Mouse (Mus musculus): ENCODE data around the gene Coil. TPM values are rescaled to one million over a fixed set of nuclear protein-coding genes. Genes with fewer than 3 reads are reported as not detected.

The Coil gene
- total and polyA plus RNA-seq, 3 experiments, result 2.8 to 4.8 (median 4.8) TPM

DNA sequence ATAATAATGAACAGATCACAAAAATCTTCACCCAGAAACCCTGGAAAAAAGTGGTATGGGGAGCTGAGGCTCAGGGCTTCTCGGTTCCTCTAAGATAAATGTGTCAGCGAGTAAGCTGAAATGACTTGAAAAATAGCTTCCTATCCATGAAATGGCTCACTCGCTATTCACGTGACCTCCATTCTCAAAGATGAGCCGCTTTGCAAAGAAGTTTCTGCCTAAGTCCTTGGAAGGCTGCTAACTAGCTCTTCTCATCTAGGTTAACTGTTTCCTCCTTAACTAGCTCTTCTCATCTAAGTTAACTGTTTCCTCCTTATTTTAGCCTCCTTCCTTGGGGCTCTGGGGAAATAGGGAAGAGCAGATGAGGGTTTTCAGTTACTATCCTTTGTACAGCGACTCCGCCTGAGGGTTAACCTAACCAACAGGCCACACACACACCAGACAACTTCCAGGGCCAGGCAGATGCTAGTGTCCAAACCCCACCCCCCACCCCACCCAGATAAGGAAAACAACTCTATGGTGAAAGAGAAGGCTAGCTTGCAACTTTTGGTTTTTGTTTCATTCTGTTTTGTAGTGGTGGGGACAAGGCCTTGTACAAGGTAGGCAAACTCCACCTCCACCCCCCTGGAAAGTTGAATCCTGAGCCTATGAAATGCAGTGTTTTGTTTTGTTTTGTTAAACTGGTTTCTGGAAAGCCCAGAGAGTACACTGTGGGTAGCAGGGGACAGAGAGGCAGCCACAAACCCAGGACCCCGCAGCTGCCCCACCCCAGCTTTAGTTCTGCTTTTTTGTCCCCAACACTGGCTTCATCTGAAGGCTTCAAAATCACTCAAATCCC is 20.0 kb upstream of the Coil start:
- no peak overlapping the region for H3K4me3 ChIP-seq

GRCm38 (mm10) chr11:88950640-88951250 is 19.3 kb upstream of the Coil start:
- TF ChIP-seq EP300 (IDR thresholded peaks at IDR 0.05; ENCODE audit: insufficient read depth, low read depth, low read length), result no peak
- no peak for TF ChIP-seq POLR2A (IDR thresholded peaks at IDR 0.05; ENCODE audit: insufficient read depth, low read depth, low read length)
- no peak for TF ChIP-seq CTCF (IDR thresholded peaks at IDR 0.05)
- Histone ChIP-seq H3K4me3 (no peak overlapping the region), H3K27me3 (ENCODE audit: control insufficient read depth, insufficient read depth, low read length) (no peaks in the 10 kb centered on the region), H3K79me2 (replicated peaks; ENCODE audit: control insufficient read depth, insufficient read depth, low read length) (no peaks in the 10 kb centered on the region), H3K27ac (no peak overlapping the region), H3K4me1 (ENCODE audit: control insufficient read depth, insufficient read depth, low read length) (no peaks in the 10 kb centered on the region), H3K9ac (ENCODE audit: low read depth, low read length) (no peak overlapping the region), H3K36me3 (ENCODE audit: control insufficient read depth, insufficient read depth, low read length) (no peaks in the 10 kb centered on the region)
- WGBS, result 84% methylated on average over 13 of the region's 13 CpGs
- intact Hi-C loops (cut with DNase I), result loop anchor here (10.0 kb wide), 2 partner anchors 736 to 966 kb away; partner anchors contain the start of gene Dynll2
- no peak for DNase-seq

More for the DNA sequence above, 20.0 kb upstream of the Coil start:
- Histone ChIP-seq H3K9ac (ENCODE audit: low read depth, low read length) (no peak overlapping the region), H3K4me1 (ENCODE audit: control insufficient read depth, insufficient read depth, low read length) (no peaks in the 10 kb centered on the region), H3K27me3 (ENCODE audit: control insufficient read depth, insufficient read depth, low read length) (no peaks in the 10 kb centered on the region), H3K36me3 (ENCODE audit: control insufficient read depth, insufficient read depth, low read length) (no peaks in the 10 kb centered on the region), H3K79me2 (replicated peaks; ENCODE audit: control insufficient read depth, insufficient read depth, low read length) (no peaks in the 10 kb centered on the region), H3K27ac (no peak overlapping the region)
- 84% methylated on average over 8 of the region's 8 CpGs for WGBS
- no peak for TF ChIP-seq POLR2A (IDR thresholded peaks at IDR 0.05; ENCODE audit: insufficient read depth, low read depth, low read length)
- TF ChIP-seq CTCF (IDR thresholded peaks at IDR 0.05), result no peak
- DNase-seq, result no peak
- intact Hi-C loops (cut with DNase I), result loop anchor here (10.0 kb wide), 2 partner anchors 735 to 965 kb away; partner anchors contain the start of gene Dynll2

DNA sequence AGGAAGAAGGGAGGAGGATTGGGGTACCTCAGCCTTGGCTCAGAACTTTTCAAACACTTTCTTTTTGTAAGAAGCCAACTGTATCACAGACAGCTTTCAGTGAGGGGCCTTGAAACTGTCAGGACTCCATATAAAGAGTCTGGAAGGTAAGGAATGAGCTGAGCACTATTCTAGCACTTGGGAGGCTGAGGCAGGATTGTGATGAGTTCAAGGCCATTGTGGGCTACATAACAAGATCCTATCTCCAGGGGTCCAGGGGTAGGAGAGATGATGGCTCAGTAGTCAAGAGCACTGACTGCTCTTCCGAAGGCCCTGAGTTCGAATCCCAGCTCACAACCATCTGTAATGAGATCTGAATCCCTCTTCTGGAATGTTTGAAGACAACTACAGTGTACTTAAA is 18.5 kb upstream of the Coil start:
- intact Hi-C loops (cut with DNase I), result loop anchor here (10.0 kb wide), 2 partner anchors 737 to 967 kb away; partner anchors contain the start of gene Dynll2
- H3K9ac ChIP-seq (ENCODE audit: low read depth, low read length), result no peak overlapping the region
- no peak overlapping the region for H3K27ac ChIP-seq
- TF ChIP-seq CTCF (IDR thresholded peaks at IDR 0.05) (no peak), POLR2A (IDR thresholded peaks at IDR 0.05; ENCODE audit: insufficient read depth, low read depth, low read length) (no peak), EP300 (IDR thresholded peaks at IDR 0.05; ENCODE audit: insufficient read depth, low read depth, low read length) (no peak)
- no peak for DNase-seq
- H3K79me2 ChIP-seq (replicated peaks; ENCODE audit: control insufficient read depth, insufficient read depth, low read length), result no peaks in the 10 kb centered on the region
- H3K27me3 ChIP-seq (ENCODE audit: control insufficient read depth, insufficient read depth, low read length), result no peaks in the 10 kb centered on the region
- H3K4me3 ChIP-seq, result no peak overlapping the region
- no peaks in the 10 kb centered on the region for H3K4me1 ChIP-seq (ENCODE audit: control insufficient read depth, insufficient read depth, low read length)
- no peaks in the 10 kb centered on the region for H3K36me3 ChIP-seq (ENCODE audit: control insufficient read depth, insufficient read depth, low read length)
- WGBS, result 95% methylated on average over 2 of the region's 2 CpGs

- H3K4me3 ChIP-seq, result no peak overlapping the region
- WGBS, result 95% methylated on average over 5 of the region's 5 CpGs
- no peak overlapping the region for H3K9ac ChIP-seq (ENCODE audit: low read depth, low read length)
- DNase-seq, result no peak
- no peaks in the 10 kb centered on the region for H3K27me3 ChIP-seq (ENCODE audit: control insufficient read depth, insufficient read depth, low read length)
- H3K79me2 ChIP-seq (replicated peaks; ENCODE audit: control insufficient read depth, insufficient read depth, low read length), result no peaks in the 10 kb centered on the region
- H3K27ac ChIP-seq, result no peak overlapping the region
- intact Hi-C loops (cut with DNase I), result loop anchor here (10.0 kb wide), 2 partner anchors 737 to 967 kb away; partner anchors contain the start of gene Dynll2
- H3K36me3 ChIP-seq (ENCODE audit: control insufficient read depth, insufficient read depth, low read length), result no peaks in the 10 kb centered on the region
- TF ChIP-seq CTCF (IDR thresholded peaks at IDR 0.05), result no peak
- no peak for TF ChIP-seq POLR2A (IDR thresholded peaks at IDR 0.05; ENCODE audit: insufficient read depth, low read depth, low read length)
- TF ChIP-seq EP300 (IDR thresholded peaks at IDR 0.05; ENCODE audit: insufficient read depth, low read depth, low read length), result no peak
- H3K4me1 ChIP-seq (ENCODE audit: control insufficient read depth, insufficient read depth, low read length), result no peaks in the 10 kb centered on the region
Measured at GRCm38 (mm10) chr11:88952117-88952516, 17.9 kb upstream of the Coil start.

DNA sequence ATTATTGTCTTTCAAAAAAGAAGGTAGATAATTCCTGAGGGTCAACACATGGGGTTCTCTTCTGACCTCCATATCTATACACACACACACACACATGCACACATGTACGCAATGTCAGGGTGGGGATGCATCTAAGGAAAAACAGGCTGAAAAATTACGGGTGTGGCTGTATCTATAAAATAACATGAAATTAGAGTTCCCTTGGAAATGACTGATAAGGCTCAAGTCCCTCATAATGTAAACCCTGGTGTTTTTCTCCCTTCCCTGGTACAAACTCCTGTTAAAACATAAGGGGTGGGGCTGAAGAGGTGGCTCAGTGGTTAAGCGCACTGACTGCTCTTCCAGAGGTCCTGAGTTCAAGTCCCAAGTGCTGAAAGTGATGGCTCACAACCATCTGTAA is 16.5 kb upstream of the Coil start:
- H3K9ac ChIP-seq (ENCODE audit: low read depth, low read length), result no peak overlapping the region
- H3K4me3 ChIP-seq, result no peak overlapping the region
- H3K27me3 ChIP-seq (ENCODE audit: control insufficient read depth, insufficient read depth, low read length), result no peaks in the 10 kb centered on the region
- TF ChIP-seq EP300 (IDR thresholded peaks at IDR 0.05; ENCODE audit: insufficient read depth, low read depth, low read length) (no peak), CTCF (IDR thresholded peaks at IDR 0.05) (no peak), POLR2A (IDR thresholded peaks at IDR 0.05; ENCODE audit: insufficient read depth, low read depth, low read length) (no peak)
- H3K79me2 ChIP-seq (replicated peaks; ENCODE audit: control insufficient read depth, insufficient read depth, low read length), result no peaks in the 10 kb centered on the region
- 91% methylated on average over 3 of the region's 3 CpGs for WGBS
- intact Hi-C loops (cut with DNase I), result loop anchor here (10.0 kb wide), 2 partner anchors 739 to 969 kb away; partner anchors contain the start of gene Dynll2
- H3K36me3 ChIP-seq (ENCODE audit: control insufficient read depth, insufficient read depth, low read length), result no peaks in the 10 kb centered on the region
- no peaks in the 10 kb centered on the region for H3K4me1 ChIP-seq (ENCODE audit: control insufficient read depth, insufficient read depth, low read length)
- no peak for DNase-seq
- H3K27ac ChIP-seq, result no peak overlapping the region

All from heart, adult 2 months (tissue).